Mouse (Mus musculus) lung, embryonic 15.5 days (tissue): ENCODE data around the gene OR5BS1P. TPM values are rescaled to one million over a fixed set of nuclear protein-coding genes. Genes with fewer than 3 reads are reported as not detected.

Source experiments
- ATAC-seq: fragments of 200-750 bp; cut with Nextera tagmentation; 2 replicates; pipeline ENCODE4 v1.8.0; 2017; ENCODE audit warnings: moderate number of reproducible peaks, borderline replicate concordance; ENCODE audit not compliant: low FRiP score, low TSS enrichment; ENCODE audit errors: extremely low read depth
- H3K27ac ChIP-seq: fragments of 300-500 bp; sonication (generic); 2 replicates; pipeline ENCODE4 v1.5.1; 2015; ENCODE audit warnings: moderate library complexity, mild to moderate bottlenecking, inconsistent platforms
- H3K27me3 ChIP-seq: fragments of 300-500 bp; sonication (generic); 2 replicates; pipeline ENCODE4 v1.6.1; 2015; ENCODE audit warnings: inconsistent platforms
- H3K36me3 ChIP-seq: fragments of 300-500 bp; sonication (generic); 2 replicates; pipeline ENCODE4 v1.6.1; 2015; ENCODE audit warnings: inconsistent platforms
- H3K4me1 ChIP-seq: fragments of 300-500 bp; sonication (generic); 2 replicates; pipeline ENCODE4 v1.6.1; 2015; ENCODE audit warnings: inconsistent platforms
- H3K4me2 ChIP-seq: fragments of 300-500 bp; sonication (generic); 2 replicates; pipeline ENCODE4 v1.6.1; 2015; ENCODE audit warnings: inconsistent platforms, mild to moderate bottlenecking, moderate library complexity
- H3K4me3 ChIP-seq: fragments of 300-500 bp; sonication (generic); 2 replicates; pipeline ENCODE4 v1.5.1; 2015; ENCODE audit warnings: mild to moderate bottlenecking, inconsistent platforms
- H3K9ac ChIP-seq: fragments of 300-500 bp; sonication (generic); 2 replicates; pipeline ENCODE4 v1.6.1; 2015; ENCODE audit warnings: inconsistent platforms
- H3K9me3 ChIP-seq: fragments of 300-500 bp; sonication (generic); 2 replicates; pipeline ENCODE4 v1.6.1; 2016; ENCODE audit warnings: inconsistent platforms
- WGBS: fragments of 180-500 bp; shearing (Covaris S2); methylation state at CpG from one replicate; pipeline ENCODE4 v1.1.7; 2015; 5-methylcytosine and 5-hydroxymethylcytosine counted together
- microRNA-seq: library from miRNA; unstranded; fragments of <30 nt; microRNA quantifications from one replicate; pipeline ENCODE4, GENCODE M21; 2016
- polyA plus RNA-seq: library from polyadenylated mRNA; unstranded; fragments of >200 nt; fragmentation: Nextera tagmentation; extraction: Ambion mirVana; gene quantifications from 2 replicates; pipeline ENCODE4 v1.2.1, GENCODE M21; 2015

Gene OR5BS1P
- polyA plus RNA-seq, 1 experiment from 2014 or later = not detected

GRCm38 (mm10) chr15:98527056-98527771, 57.5 kb downstream of the OR5BS1P start:
- no peaks in the 10 kb centered on the region for H3K27me3 ChIP-seq
- no peak overlapping the region for H3K4me2 ChIP-seq
- no peak overlapping the region for H3K4me3 ChIP-seq
- no peak overlapping the region for H3K27ac ChIP-seq
- H3K36me3 ChIP-seq = peaks cover 79% of the 10 kb centered on the region
- no peaks in the 10 kb centered on the region for H3K9me3 ChIP-seq
- 93% methylated on average over 5 of the region's 5 CpGs for WGBS
- H3K4me1 ChIP-seq = peaks cover 5% of the 10 kb centered on the region
- no peak for ATAC-seq
- no peak overlapping the region for H3K9ac ChIP-seq

GRCm38 (mm10) chr15:98528066-98528563, 58.4 kb downstream of the OR5BS1P start:
- ATAC-seq = no peak
- H3K9ac ChIP-seq = no peak overlapping the region
- no peaks in the 10 kb centered on the region for H3K27me3 ChIP-seq
- no peak overlapping the region for H3K4me3 ChIP-seq
- no peak overlapping the region for H3K27ac ChIP-seq
- peaks cover 70% of the 10 kb centered on the region for H3K36me3 ChIP-seq
- H3K4me1 ChIP-seq = peaks cover 12% of the 10 kb centered on the region
- no peaks in the 10 kb centered on the region for H3K9me3 ChIP-seq
- 85% methylated on average over 5 of the region's 5 CpGs for WGBS
- H3K4me2 ChIP-seq = no peak overlapping the region

Small RNA genes lying within 50 kb of the gene (microRNA-seq; reads per million reads assigned to microRNA genes)
- not detected for gene Mir1291

Other genes starting within 250 kb of the OR5BS1P start
- gene Gm44579, start 248.9 kb upstream of the OR5BS1P start, polyA plus RNA-seq = not detected in 2 replicates
- gene Olfr287, start 248.8 kb upstream of the OR5BS1P start, polyA plus RNA-seq = not detected in 2 replicates
- not detected in 2 replicates for gene Olfr286, start 235.4 kb upstream of the OR5BS1P start, polyA plus RNA-seq
- gene H1fnt, start 212.6 kb upstream of the OR5BS1P start, polyA plus RNA-seq = not detected in 2 replicates
- 0.73 and 0.86 TPM in 2 replicates for gene Zfp641, start 173.7 kb upstream of the OR5BS1P start, polyA plus RNA-seq
- gene Olfr285, start 152.5 kb upstream of the OR5BS1P start, polyA plus RNA-seq = not detected in 2 replicates
- gene Olfr284, start 128.9 kb upstream of the OR5BS1P start, polyA plus RNA-seq = not detected in 2 replicates
- not detected in 2 replicates for gene Olfr283, start 89.0 kb upstream of the OR5BS1P start, polyA plus RNA-seq
- not detected in 2 replicates for gene Olfr282, start 38.7 kb upstream of the OR5BS1P start, polyA plus RNA-seq
- gene Olfr281, start 17.3 kb upstream of the OR5BS1P start, polyA plus RNA-seq = not detected in 2 replicates
- 0.21 and 0.40 TPM in 2 replicates for gene Lalba, start 12.8 kb downstream of the OR5BS1P start, polyA plus RNA-seq
- not detected in 2 replicates for gene Olfr279, start 22.5 kb downstream of the OR5BS1P start, polyA plus RNA-seq
- 112 TPM in 2 replicates for gene Kansl2, start 64.4 kb downstream of the OR5BS1P start, polyA plus RNA-seq
- gene Ccnt1, start 101.0 kb downstream of the OR5BS1P start, polyA plus RNA-seq = 51.4 and 56.3 TPM in 2 replicates
- gene 4930415O20Rik, start 101.1 kb downstream of the OR5BS1P start, polyA plus RNA-seq = not detected in 2 replicates
- 22.4 and 23.2 TPM in 2 replicates for gene Adcy6, start 140.2 kb downstream of the OR5BS1P start, polyA plus RNA-seq
- 26.7 and 27.2 TPM in 2 replicates for gene Cacnb3, start 160.9 kb downstream of the OR5BS1P start, polyA plus RNA-seq
- 22.5 and 22.9 TPM in 2 replicates for gene Ddx23, start 193.0 kb downstream of the OR5BS1P start, polyA plus RNA-seq
- gene Rnd1, start 207.6 kb downstream of the OR5BS1P start, polyA plus RNA-seq = 0.63 and 0.92 TPM in 2 replicates
- gene Ccdc65, start 238.3 kb downstream of the OR5BS1P start, polyA plus RNA-seq = 2.1 and 2.8 TPM in 2 replicates